Mouse (Mus musculus) layer of hippocampus, postnatal 10 days (tissue): ENCODE measurements around the gene Gm10721. TPM values are rescaled to one million over a fixed set of nuclear protein-coding genes. Genes with fewer than 3 reads are reported as not detected.
A peak's percentile ranks its signal among the peaks of the same experiment; 100 is the strongest.
"Not testable (repeated sequence)": the region's sequence is repeated elsewhere in the genome, so short reads cannot be mapped to it uniquely, and the experiment has no call there.

Source experiments
- DNase-seq, 2 experiments: peaks; one replicate each; pipeline ENCODE4 v3.0.0; 2021; ENCODE audit warnings: low spot score in 2 of 2
- microRNA-seq, 2 experiments: library from miRNA; unstranded; fragments of <30 nt; microRNA quantifications; one replicate each; pipeline ENCODE4 v1.2.0; 2021
- total RNA-seq, 2 experiments: library from RNA; stranded (reverse); gene quantifications; 2 replicates each; pipeline ENCODE4 v1.2.3; 2021

The Gm10721 gene
- total RNA-seq, 2 experiments from 2014 or later, result 1.3 TPM; not detected in 1

DNA sequence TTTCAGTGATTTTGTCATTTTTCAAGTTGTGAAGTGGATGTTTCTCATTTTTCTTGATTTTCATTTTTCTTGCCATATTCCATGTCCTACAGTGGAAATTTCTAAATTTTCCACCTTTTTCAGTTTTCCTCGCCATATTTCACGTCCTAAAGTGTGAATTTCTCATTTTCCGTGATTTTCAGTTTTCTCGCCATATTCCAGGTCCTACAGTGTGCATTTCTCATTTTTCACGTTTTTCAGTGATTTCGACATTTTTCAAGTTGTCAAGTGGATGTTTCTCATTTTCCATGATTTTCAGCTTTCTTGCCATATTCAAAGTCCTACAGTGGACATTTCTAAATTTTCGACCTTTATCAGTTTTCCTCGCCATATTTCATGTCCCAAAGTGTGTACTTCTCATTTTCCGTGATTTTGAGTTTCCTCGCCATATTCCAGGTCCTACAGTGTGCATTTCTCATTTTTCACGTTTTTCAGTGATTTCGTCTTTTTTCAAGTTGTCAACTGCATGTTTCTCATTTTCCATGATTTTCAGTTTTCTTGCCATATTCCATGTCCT lies 12.1 kb downstream of the Gm10721 start, which contains the start of gene Gm10717:
TSS of gene Gm10717 (plus strand) at position 506 of the 556 bp plus-strand sequence.
- DNase-seq, result peak; percentile 19 to 56

- peak; percentile 76 to 80 for DNase-seq
Measured at GRCm38 (mm10) chr9:3025653-3026052, 12.7 kb downstream of the Gm10721 start.

GRCm38 (mm10) chr9:3026136-3026535 lies 13.2 kb downstream of the Gm10721 start:
- DNase-seq, result not testable (repeated sequence)

DNA sequence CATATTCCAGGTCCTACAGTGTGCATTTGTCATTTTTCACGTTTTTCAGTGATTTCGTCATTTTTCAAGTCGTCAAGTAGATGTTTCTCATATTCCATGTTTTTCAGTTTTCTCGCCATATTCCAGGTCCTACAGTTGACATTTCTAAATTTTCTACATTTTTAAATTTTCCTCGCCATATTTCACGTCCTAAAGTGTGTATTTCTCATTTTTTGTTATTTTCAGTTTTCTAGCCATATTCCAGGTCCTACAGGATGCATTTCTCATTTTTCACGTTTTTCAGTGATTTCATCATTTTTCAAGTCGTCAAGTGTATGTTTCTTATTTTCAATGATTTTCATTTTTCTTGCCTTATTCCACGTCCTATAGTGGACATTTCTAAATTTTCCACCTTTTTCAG lies 13.8 kb downstream of the Gm10721 start:
- not testable (repeated sequence) for DNase-seq

DNA sequence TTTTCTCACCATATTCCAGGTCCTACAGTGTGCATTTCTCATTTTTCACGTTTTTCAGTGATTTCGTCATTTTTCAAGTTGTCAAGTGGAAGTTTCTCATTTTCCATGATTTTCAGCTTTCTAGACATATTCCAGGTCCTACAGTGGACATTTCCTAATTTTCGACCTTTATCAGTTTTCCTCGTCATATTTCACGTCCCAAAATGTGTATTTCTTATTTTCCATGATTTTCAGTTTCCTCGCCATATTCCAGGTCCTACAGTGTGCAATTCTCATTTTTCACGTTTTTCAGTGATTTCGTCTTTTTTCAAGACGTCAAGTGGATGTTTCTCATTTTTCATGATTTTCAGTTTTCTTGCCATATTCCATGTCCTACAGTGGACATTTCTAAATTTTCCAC lies 14.3 kb downstream of the Gm10721 start:
- not testable (repeated sequence) for DNase-seq

DNA sequence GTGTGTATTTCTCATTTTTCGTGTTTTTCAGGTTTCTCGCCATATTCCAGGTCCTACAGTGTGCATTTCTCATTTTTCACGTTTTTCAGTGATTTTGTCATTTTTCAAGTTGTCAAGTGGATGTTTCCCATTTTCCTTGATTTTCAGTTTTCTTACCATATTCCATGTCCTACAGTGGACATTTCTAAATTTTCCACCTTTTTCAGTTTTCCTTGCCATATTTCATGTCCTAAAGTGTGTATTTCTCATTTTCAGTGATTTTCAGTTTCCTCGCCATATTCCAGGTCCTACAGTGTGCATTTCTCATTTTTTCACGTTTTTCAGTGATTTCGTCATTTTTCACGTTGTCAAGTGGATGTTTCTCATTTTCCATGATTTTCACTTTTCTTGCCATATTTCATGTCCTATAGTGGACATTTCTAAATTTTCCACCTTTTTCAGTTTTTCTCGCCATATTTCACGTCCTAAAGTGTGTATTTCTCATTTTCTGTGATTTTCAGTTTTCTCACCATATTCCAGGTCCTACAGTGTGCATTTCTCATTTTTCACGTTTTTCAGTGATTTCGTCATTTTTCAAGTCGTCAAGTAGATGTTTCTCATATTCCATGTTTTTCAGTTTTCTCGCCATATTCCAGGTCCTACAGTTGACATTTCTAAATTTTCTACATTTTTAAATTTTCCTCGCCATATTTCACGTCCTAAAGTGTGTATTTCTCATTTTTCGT lies 16.5 kb downstream of the Gm10721 start:
- DNase-seq, result peak; percentile 10 to 38

DNA sequence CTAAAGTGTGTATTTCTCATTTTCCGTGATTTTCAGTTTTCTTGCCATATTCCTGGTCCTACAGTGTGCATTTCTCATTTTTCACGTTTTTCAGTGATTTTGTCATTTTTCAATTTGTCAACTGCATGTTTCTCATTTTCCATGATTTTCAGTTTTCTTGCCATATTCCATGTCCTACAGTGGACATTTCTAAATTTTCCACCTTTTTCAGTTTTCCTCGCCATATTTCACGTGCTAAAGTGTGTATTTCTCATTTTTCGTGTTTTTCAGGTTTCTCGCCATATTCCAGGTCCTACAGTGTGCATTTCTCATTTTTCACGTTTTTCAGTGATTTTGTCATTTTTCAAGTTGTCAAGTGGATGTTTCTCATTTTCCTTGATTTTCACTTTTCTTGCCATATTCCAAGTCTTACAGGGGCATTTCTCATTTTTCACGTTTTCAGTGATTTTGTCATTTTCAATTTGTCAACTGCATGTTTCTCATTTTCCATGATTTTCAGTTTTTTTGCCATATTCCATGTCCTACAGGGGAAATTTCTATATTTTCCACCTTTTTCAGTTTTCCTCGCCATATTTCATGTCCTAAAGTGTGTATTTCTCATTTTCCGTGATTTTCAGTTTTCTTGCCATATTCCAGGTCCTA lies 17.9 kb downstream of the Gm10721 start:
- DNase-seq, result not testable (repeated sequence)

DNA sequence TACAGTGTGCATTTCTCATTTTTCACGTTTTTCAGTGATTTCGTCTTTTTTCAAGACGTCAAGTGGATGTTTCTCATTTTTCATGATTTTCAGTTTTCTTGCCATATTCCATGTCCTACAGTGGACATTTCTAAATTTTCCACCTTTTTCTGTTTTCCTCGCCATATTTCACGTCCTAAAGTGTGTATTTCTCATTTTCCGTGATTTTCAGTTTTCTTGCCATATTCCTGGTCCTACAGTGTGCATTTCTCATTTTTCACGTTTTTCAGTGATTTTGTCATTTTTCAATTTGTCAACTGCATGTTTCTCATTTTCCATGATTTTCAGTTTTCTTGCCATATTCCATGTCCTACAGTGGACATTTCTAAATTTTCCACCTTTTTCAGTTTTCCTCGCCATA lies 21.4 kb downstream of the Gm10721 start, which contains the start of gene Gm17535:
TSS of gene Gm17535 (plus strand) at position 301 of the 400 bp plus-strand sequence.
- not testable (repeated sequence) for DNase-seq

GRCm38 (mm10) chr9:3036577-3036976 lies 23.6 kb downstream of the Gm10721 start, which contains the start of gene Gm10715:
Gene Gm10715 (plus strand): TSS chr9:3036877.
- DNase-seq, result not testable (repeated sequence)

DNA sequence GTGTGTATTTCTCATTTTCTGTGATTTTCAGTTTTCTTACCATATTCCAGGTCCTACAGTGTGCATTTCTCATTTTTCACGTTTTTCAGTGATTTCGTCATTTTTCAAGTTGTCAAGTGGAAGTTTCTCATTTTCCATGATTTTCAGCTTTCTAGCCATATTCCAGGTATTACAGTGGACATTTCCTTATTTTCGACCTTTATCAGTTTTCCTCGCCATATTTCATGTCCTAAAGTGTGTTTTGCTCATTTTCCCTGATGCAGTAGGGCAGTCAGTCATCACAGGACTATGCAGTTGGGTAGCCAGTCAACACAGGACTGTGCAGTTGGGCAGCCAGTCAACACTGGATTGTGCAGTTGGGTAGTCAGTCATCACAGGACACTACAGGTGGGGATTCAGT lies 25.2 kb downstream of the Gm10721 start:
- DNase-seq, result not testable (repeated sequence)

Small RNA genes within 50 kb of the gene (microRNA-seq; reads per million reads assigned to microRNA genes)
- gene Mir101c, result 0 reads per million in 2 experiments

Other genes with a start within 250 kb of the Gm10721 start
- not detected for gene Gm10722, start 12.2 kb upstream of the Gm10721 start, total RNA-seq
- gene Gm11168, start 9.8 kb upstream of the Gm10721 start, total RNA-seq, result not detected
- not detected for gene Gm10720, start 2.5 kb downstream of the Gm10721 start, total RNA-seq
- gene Gm10719, start 4.3 kb downstream of the Gm10721 start, total RNA-seq, result under 1 TPM; 0.62 to 0.76 TPM
- gene Gm10718, start 10.4 kb downstream of the Gm10721 start, total RNA-seq, result 1 to 10 TPM in 1 of 2 experiments, under 1 TPM in 1; 0.91 to 1.1 TPM
- not detected for gene Gm10717, start 12.3 kb downstream of the Gm10721 start, total RNA-seq
- gene Gm17535, start 21.5 kb downstream of the Gm10721 start, total RNA-seq, result not detected
- gene Gm10715, start 23.7 kb downstream of the Gm10721 start, total RNA-seq, result not detected